Mouse (Mus musculus) frontal cortex, postnatal 10 days (tissue): ENCODE results near the gene Prkg1.
A peak's percentile ranks its signal among the peaks of the same experiment; 100 is the strongest.
"Not testable (repeated sequence)": the region's sequence is repeated elsewhere in the genome, so short reads cannot be mapped to it uniquely, and the experiment has no call there.

Source experiments
- DNase-seq, 2 experiments: peaks; one replicate each; pipeline ENCODE4 v3.0.0; 2022; ENCODE audit warnings: low spot score in 2 of 2, mixed read lengths in 1 of 2

Prkg1 gene

GRCm38 (mm10) chr19:31442311-31442710 is 322.5 kb downstream of the Prkg1 start:
- DNase-seq: no peak

GRCm38 (mm10) chr19:31433446-31433845 is 331.4 kb downstream of the Prkg1 start:
- DNase-seq: no peak

GRCm38 (mm10) chr19:31431411-31431810 is 333.4 kb downstream of the Prkg1 start:
- DNase-seq: no peak

DNA sequence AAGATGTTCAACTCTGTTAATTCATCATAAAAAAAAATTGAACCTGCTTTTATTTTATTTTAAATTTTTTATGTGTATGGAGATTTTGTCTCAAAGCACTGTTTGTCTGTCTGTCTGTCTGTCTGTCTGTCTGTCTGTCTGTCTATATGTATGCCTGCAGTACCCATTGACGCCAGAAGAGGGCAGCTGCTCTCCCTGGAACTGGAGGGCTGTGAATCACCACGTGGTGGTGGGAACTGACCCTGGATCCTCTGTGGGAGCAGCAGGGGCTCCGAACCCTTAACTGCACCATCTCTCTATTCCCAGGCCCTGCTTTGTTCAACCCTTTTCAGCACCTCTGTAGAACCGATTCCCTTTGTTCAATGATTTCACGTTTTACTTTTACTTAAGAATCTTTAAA is 338.7 kb downstream of the Prkg1 start:
- DNase-seq: no peak

- DNase-seq: no peak
Measured at GRCm38 (mm10) chr19:31425199-31425598, 339.6 kb downstream of the Prkg1 start.

DNA sequence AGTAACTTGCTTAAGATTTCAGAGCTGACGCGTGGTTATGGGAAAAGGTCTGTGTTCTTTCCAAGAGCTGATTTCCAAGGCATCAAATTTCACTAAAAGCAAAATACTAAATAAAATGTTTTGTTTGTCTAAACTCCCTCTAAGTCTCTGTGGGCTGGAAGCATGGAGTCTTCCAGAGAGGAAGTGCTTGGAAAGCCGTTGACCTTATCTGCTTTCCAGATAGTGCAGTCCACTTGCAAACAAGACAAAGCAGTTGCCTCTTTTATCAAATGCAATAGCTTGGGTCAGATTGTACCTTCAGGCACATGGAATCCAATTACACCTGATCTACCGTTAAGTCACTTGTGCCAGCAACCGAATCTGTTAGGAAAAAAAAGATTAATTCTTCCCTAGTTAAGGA is 340.5 kb downstream of the Prkg1 start:
- no peak for DNase-seq

- no peak for DNase-seq
Measured at GRCm38 (mm10) chr19:31413571-31413970, 351.3 kb downstream of the Prkg1 start.

DNA sequence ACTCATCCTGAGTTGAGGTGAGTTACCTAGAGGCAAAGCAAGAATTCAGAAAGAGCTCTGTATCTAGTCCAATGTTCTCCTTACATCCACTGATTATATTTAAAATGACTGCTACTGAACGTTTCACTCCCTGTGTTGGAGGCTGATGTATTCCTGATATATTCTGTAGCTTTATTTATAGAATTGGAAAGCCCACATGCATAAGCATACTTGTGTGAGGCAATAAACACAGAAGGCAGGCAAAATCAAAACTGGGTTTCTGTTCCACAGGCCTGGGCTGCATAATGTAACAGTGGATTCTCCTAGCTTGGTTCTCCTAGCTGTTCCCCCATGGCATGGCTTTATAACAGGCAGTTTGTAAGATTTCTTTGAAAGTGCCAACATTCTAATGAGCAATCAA is 368.7 kb downstream of the Prkg1 start:
- DNase-seq: peak in 1 of 2 experiments; percentile 9

DNA sequence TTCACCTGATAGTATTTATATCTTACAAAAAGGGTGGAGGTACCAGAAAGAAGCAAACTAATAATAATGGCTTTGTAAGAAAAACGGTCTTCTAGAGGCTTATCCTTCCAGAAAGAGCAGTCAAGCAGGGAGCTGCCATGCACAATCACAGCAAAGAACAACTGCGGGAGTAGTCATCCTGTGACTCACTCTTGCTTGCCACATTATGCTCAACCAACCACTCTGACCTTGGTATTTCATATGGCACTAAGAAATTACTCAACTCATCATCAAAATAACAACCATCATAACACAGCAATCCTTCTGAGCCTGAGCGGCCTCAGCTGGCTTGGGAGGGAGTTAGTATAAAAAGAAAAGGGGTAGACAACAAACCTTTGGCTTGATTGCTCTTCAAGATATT is 379.5 kb downstream of the Prkg1 start:
- no peak for DNase-seq

- peak in 1 of 2 experiments; percentile 14 for DNase-seq
Measured at GRCm38 (mm10) chr19:31383881-31384280, 381.0 kb downstream of the Prkg1 start.

GRCm38 (mm10) chr19:31370106-31370505 is 394.7 kb downstream of the Prkg1 start:
- no peak for DNase-seq

DNA sequence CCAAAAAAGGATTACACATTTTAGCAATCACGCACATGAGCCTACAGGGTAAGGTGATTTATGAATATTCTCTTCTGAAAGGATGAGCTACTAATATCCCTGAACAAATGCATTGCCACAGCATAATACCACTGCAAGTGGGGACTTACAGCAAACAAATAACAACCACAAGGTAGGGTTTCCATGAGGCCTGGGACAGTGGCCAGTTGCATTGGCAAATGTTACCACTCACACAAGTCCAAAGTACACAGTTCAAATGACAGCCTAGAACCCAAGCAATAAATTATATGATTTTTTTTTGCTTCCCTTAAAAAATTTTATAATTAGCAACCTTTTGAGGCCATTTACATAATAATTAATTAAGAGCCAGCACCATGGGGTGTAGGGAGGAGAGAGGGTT is 395.7 kb downstream of the Prkg1 start:
- DNase-seq: no peak

DNA sequence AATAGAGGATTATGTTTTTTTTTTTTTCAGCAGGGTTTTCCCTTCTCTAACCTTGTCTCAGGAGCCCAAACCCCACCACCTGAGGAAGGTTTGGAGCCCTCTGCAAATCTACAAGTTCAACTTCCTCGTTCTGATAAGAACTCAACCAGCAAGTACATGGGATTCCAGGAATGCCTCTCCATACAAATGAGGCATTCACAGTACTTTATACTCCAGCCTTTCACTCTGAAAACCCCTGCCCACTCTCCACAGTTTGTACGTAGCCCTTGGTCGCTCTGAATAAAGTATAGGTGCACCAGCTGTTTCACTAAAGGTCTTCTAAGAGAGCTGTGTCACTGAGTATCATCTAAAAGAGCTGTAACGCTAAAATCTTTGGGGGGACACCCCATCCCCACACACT is 402.8 kb downstream of the Prkg1 start:
- DNase-seq: no peak

- no peak for DNase-seq
Measured at GRCm38 (mm10) chr19:31361575-31361974, 403.3 kb downstream of the Prkg1 start.

- DNase-seq: peak; percentile 25 to 31
Measured at GRCm38 (mm10) chr19:31361161-31361560, 403.7 kb downstream of the Prkg1 start.

GRCm38 (mm10) chr19:31354959-31355358 is 409.9 kb downstream of the Prkg1 start:
- no peak for DNase-seq

GRCm38 (mm10) chr19:31352784-31353183 is 412.0 kb downstream of the Prkg1 start:
- not testable (repeated sequence) for DNase-seq

DNA sequence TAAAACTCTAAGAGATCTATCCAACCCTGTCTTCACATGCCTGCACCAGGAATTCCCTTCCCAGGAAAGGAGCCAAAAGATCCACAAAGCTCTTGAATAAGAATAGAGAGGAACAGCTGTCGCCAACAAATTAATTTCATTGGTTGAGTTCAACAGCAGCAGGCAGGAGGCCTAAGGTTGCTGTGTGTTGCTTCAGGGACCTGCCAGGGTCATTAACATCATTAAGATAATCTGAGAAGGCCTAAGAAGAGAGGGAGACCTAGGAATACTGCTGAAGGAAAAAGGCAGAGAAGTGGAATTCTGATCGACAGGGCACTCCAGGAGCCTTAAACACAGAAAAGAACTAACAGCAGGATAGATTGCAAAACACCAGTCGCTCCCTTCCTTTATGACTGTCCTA is 413.0 kb downstream of the Prkg1 start:
- DNase-seq: no peak

- no peak for DNase-seq
Measured at GRCm38 (mm10) chr19:31342150-31342549, 422.7 kb downstream of the Prkg1 start.

GRCm38 (mm10) chr19:31340898-31341297 is 423.9 kb downstream of the Prkg1 start:
- no peak for DNase-seq

- no peak for DNase-seq
Measured at GRCm38 (mm10) chr19:31338355-31339101, 426.3 kb downstream of the Prkg1 start.

GRCm38 (mm10) chr19:31337863-31338217 is 427.0 kb downstream of the Prkg1 start:
- DNase-seq: no peak

DNA sequence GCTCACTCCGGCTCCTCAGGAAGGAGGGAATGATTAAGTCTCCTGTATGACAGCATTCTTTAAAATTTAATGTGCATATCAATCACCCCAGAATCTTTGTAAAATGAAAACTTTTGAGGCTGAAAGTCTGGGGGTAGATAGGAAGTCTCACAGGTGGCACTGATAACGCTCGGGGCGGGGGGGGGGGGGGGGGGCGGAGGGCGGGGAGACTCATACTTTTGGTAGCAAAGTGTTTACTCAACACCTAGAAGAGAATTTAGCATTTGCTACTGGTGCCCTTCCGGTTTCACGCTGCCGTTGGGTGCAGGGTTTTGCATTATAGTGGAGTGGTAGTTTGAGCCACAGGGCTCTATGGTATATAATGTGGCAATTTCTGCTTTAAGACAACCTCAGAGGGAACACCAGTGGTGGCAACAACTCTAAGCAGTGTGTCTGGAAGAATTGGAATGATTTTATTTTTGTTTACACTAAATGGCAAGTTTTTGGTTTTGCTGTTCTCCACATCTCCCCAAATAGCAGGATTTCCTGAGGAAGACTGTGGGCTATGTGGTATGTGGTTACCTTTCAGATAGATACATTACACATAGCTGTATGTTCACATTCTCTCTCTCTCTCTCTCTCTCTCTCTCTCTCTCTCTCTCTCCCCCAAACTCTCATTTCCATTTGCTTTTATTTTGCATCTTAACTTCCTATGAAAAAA is 427.5 kb downstream of the Prkg1 start:
- no peak for DNase-seq
